Mouse (Mus musculus) midbrain, embryonic 14.5 days (tissue): ENCODE results near the gene Nmrk2. TPM values are rescaled to one million over a fixed set of nuclear protein-coding genes. Genes with fewer than 3 reads are reported as not detected.
"Not testable (repeated sequence)": the region's sequence is repeated elsewhere in the genome, so short reads cannot be mapped to it uniquely, and the experiment has no call there.

Experiments used
- ATAC-seq: fragments of 200-750 bp; cut with Nextera tagmentation; 2 replicates; pipeline ENCODE4 v1.8.0; 2017; ENCODE audit warnings: moderate number of reproducible peaks, moderate library complexity; ENCODE audit not compliant: low FRiP score, low TSS enrichment
- DNase-seq: peaks from one replicate; pipeline ENCODE4 v3.0.0-alpha.2; 2015
- H3K27ac ChIP-seq: fragments of 300-500 bp; sonication (generic); replicated peaks from 2 replicates; pipeline ENCODE4 v1.5.1; 2014; ENCODE audit warnings: mild to moderate bottlenecking, low read depth, low read length, moderate library complexity
- H3K27me3 ChIP-seq: fragments of 300-500 bp; sonication (generic); 2 replicates; pipeline ENCODE4 v1.6.1; 2014; ENCODE audit warnings: low read length, control low read depth, mixed read lengths; ENCODE audit not compliant: control insufficient read depth, insufficient read depth
- H3K36me3 ChIP-seq: fragments of 300-500 bp; sonication (generic); 2 replicates; pipeline ENCODE4 v1.6.1; 2014; ENCODE audit warnings: low read length, control low read depth; ENCODE audit not compliant: control insufficient read depth, insufficient read depth
- H3K4me1 ChIP-seq: fragments of 300-500 bp; sonication (generic); 2 replicates; pipeline ENCODE4 v1.6.1; 2014; ENCODE audit warnings: mild to moderate bottlenecking, antibody characterized with exemption, low read length, control low read depth; ENCODE audit not compliant: control insufficient read depth, insufficient read depth
- H3K4me2 ChIP-seq: fragments of 300-500 bp; sonication (generic); 2 replicates; pipeline ENCODE4 v1.6.1; 2014; ENCODE audit warnings: mild to moderate bottlenecking, low read length, moderate library complexity
- H3K4me3 ChIP-seq: fragments of 300-500 bp; sonication (generic); replicated peaks from 2 replicates; pipeline ENCODE4 v1.5.1; 2014; ENCODE audit warnings: low read depth, low read length
- H3K9ac ChIP-seq: fragments of 300-500 bp; sonication (generic); replicated peaks from 2 replicates; pipeline ENCODE4 v1.6.1; 2014; ENCODE audit warnings: mild to moderate bottlenecking, low read length, moderate library complexity
- H3K9me3 ChIP-seq: fragments of 300-500 bp; sonication (generic); 2 replicates; pipeline ENCODE4 v1.6.1; 2016; ENCODE audit warnings: low read length, control low read depth, mixed read lengths; ENCODE audit not compliant: control insufficient read depth
- WGBS: fragments of 180-500 bp; shearing (Covaris S2); extraction: QIAGEN DNeasy Blood & Tissue Kit; methylation state at CpG from one replicate; pipeline ENCODE4 v1.1.7; 2014; 5-methylcytosine and 5-hydroxymethylcytosine counted together
- polyA plus RNA-seq: library from polyadenylated mRNA; unstranded; fragments of >200 nt; fragmentation: Nextera tagmentation; extraction: Ambion mirVana; gene quantifications from 2 replicates; pipeline ENCODE4 v1.2.1, GENCODE M21; 2014

The Nmrk2 gene
- polyA plus RNA-seq, 1 experiment from 2014 or later: not detected

DNA sequence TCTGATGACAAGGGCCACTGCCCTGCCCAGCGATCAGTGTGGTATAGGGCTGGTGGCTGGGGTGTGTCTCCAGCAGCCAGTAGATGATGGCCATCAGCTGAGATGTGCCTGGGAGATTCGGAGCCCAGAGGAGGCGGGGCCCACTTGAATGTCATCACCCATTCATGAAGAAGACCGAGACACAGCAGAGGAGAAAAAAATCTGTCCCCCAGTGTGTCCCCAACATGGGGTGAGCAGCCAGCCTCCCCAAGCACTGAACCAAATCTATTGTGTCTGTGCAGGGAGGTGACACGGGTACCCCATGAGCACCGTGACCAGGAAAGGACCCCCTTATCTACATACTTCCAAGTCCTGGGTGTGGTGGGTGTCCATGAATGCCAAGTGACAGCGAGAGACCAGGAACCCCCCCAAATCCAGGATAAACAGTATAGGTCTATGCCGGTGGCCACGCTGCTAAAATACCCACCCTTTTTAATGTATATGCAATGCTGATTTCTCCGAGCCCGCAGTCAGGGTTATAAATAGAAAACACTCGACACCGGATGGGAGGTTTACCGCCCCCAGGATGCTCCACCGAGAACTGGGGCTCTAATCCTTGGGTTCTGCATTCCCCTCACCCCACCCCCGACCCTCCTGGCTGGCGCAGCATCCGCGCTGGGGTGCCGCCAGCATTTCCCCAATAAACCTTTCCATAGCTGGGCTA, 28.0 kb upstream of the Nmrk2 start:
- Histone ChIP-seq H3K9me3 (no peaks in the 10 kb centered on the region), H3K4me3 (peak overlapping the region; percentile 85), H3K4me1 (peaks cover 34% of the 10 kb centered on the region), H3K9ac (peak overlapping the region; percentile 88), H3K4me2 (peak overlapping the region; percentile 77), H3K36me3 (peaks cover 14% of the 10 kb centered on the region), H3K27me3 (no peaks in the 10 kb centered on the region), H3K27ac (peak overlapping the region; percentile 92)
- peak; percentile 3; the same call in 1 of the 2 replicates for ATAC-seq
- DNase-seq: peak; percentile 49
- 7% methylated on average over 20 of the region's 20 CpGs for WGBS

DNA sequence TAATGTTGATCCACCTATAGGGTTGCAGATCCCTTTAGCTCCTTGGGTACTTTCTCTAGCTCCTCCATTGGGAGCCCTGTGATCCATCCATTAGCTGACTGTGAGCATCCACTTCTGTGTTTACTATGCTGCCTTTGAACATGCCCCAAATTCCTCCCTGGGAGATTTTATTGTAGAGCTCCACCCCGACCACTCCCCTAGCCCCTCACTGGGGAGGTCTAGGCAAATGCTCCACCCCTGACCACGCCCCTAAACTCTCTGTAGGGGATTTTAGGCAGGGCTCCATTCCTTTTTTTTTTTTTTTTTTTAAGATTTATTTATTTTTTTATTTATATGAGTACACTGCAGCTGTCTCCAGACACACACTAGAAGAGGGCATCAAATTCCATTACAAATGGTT, 21.9 kb upstream of the Nmrk2 start:
- not testable (repeated sequence) for H3K4me3 ChIP-seq, ATAC-seq, DNase-seq, H3K4me1 ChIP-seq, H3K27me3 ChIP-seq, H3K9me3 ChIP-seq, H3K27ac ChIP-seq, H3K4me2 ChIP-seq, H3K9ac ChIP-seq
- 61% methylated on average over 2 of the region's 2 CpGs for WGBS
- H3K36me3 ChIP-seq: peaks cover 66% of the 10 kb centered on the region

DNA sequence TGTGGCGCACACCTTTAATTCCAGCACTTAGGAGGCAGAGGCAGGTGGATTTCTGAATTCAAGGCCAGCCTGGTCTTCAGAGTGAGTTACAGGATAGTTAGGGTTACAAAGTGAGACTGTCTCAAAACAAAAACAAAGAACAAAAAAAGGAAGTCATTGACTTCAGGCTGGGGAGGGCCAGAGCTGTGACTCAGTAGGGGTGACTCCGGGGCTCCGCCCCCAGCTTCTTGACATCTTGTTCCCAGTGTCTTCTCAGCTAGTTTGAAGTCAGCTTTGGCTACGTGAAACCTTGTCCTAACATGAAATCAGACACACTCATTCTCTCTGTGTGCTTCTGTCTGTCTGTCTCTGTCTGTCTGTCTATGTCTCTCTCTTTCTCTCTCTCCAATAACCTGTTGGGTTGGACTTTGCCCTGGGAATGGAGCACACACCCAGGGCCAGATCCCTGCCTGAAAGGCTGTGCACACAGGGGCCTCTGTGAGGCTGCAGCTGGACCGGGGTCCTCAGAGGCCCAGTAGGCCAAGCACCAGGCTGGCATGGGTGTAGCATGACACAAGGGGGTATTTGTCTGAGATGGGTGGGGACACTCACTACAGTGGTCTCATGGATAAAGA, 19.7 kb upstream of the Nmrk2 start:
- Histone ChIP-seq H3K9me3 (no peaks in the 10 kb centered on the region), H3K27me3 (no peaks in the 10 kb centered on the region), H3K36me3 (peaks cover 81% of the 10 kb centered on the region), H3K4me1 (no peaks in the 10 kb centered on the region), H3K9ac (no peak overlapping the region), H3K27ac (no peak overlapping the region), H3K4me2 (no peak overlapping the region), H3K4me3 (no peak overlapping the region)
- ATAC-seq (no peak), DNase-seq (no peak)
- 89% methylated on average over 5 of the region's 5 CpGs for WGBS

DNA sequence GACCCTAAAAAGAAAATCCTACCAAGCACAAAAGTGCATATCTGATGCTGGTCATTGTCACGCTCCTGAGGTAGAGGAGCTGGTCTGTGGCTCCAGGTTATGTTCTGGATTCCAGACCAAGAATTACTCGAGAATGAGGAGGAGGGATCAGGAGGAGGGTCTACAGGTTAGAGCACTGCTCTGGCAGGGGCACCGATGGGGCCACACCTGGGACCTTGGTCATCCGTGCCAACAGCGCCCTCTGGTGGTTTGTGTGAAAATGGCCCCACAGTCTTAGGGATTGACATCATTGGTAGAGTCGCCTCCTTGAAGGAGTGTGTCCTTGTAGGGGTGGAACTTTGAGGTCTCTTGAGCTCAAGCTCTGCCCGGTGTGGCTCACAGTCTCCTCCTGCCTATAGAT, 16.1 kb upstream of the Nmrk2 start:
- Histone ChIP-seq H3K9ac (no peak overlapping the region), H3K27me3 (no peaks in the 10 kb centered on the region), H3K4me3 (no peak overlapping the region), H3K4me2 (no peak overlapping the region), H3K4me1 (no peaks in the 10 kb centered on the region), H3K9me3 (no peaks in the 10 kb centered on the region), H3K36me3 (peaks cover 91% of the 10 kb centered on the region), H3K27ac (no peak overlapping the region)
- DNase-seq (peak; percentile 64), ATAC-seq (no peak)
- WGBS: 44% methylated on average over 7 of the region's 7 CpGs

- DNase-seq: peak; percentile 64
- not testable (repeated sequence) for H3K27ac ChIP-seq, H3K9me3 ChIP-seq, ATAC-seq, H3K9ac ChIP-seq, H3K4me1 ChIP-seq, H3K4me2 ChIP-seq, H3K4me3 ChIP-seq, H3K27me3 ChIP-seq
- WGBS: 18% methylated on average over 1 of the region's 1 CpGs
- H3K36me3 ChIP-seq: peaks cover 92% of the 10 kb centered on the region
These were observed 15.4 kb upstream of the Nmrk2 start for GRCm38 (mm10) chr10:81217267-81217666.

GRCm38 (mm10) chr10:81216810-81217209, 15.0 kb upstream of the Nmrk2 start:
- 86% methylated on average over 6 of the region's 6 CpGs for WGBS
- no peak for ATAC-seq

GRCm38 (mm10) chr10:81216260-81216659, 14.4 kb upstream of the Nmrk2 start:
- no peaks in the 10 kb centered on the region for H3K27me3 ChIP-seq
- no peak overlapping the region for H3K4me3 ChIP-seq
- H3K9me3 ChIP-seq: no peaks in the 10 kb centered on the region
- H3K36me3 ChIP-seq: peaks cover 92% of the 10 kb centered on the region
- no peak overlapping the region for H3K27ac ChIP-seq
- no peak overlapping the region for H3K4me2 ChIP-seq
- ATAC-seq (no peak), DNase-seq (no peak)
- 99% methylated on average over 6 of the region's 6 CpGs for WGBS
- H3K9ac ChIP-seq: no peak overlapping the region
- H3K4me1 ChIP-seq: no peaks in the 10 kb centered on the region

More at GRCm38 (mm10) chr10:81216810-81217209, 15.0 kb upstream of the Nmrk2 start:
- no peak overlapping the region for H3K4me3 ChIP-seq
- no peaks in the 10 kb centered on the region for H3K9me3 ChIP-seq
- no peaks in the 10 kb centered on the region for H3K4me1 ChIP-seq
- DNase-seq: no peak
- peaks cover 92% of the 10 kb centered on the region for H3K36me3 ChIP-seq
- H3K27me3 ChIP-seq: no peaks in the 10 kb centered on the region
- no peak overlapping the region for H3K9ac ChIP-seq
- no peak overlapping the region for H3K27ac ChIP-seq
- H3K4me2 ChIP-seq: no peak overlapping the region

DNA sequence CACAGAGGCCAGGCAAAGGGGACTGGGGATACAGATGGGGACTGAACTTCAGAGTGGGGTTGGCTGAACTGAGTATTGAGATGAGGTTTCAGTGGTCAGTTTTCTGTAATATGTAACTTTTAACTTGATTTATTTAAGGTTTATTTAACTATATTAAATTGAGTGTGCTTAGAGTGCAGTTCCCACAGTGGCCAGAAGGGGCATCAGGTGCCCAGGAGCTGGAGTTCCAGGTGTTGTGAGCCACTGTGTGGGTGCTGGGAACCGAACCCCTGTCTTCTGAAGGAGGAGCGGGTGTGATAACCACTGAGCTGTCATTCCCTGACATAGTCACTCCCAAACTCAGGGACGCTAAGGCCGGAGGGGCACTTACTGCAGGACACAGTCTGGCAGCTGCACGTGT, 8.3 kb upstream of the Nmrk2 start:
- Histone ChIP-seq H3K9me3 (0 out of 2 replicates have a peak, but pooled peaks cover 3% of the 10 kb centered on the region), H3K4me1 (no peaks in the 10 kb centered on the region), H3K36me3 (peaks cover 93% of the 10 kb centered on the region), H3K27me3 (no peaks in the 10 kb centered on the region), H3K4me3 (no peak overlapping the region), H3K4me2 (no peak overlapping the region), H3K27ac (no peak overlapping the region), H3K9ac (no peak overlapping the region)
- WGBS: 97% methylated on average over 5 of the region's 5 CpGs
- ATAC-seq: no peak
- DNase-seq: peak; percentile 18

- Histone ChIP-seq H3K36me3 (peaks cover 44% of the 10 kb centered on the region), H3K9me3 (no peaks in the 10 kb centered on the region), H3K4me2 (no peak overlapping the region), H3K27me3 (no peaks in the 10 kb centered on the region), H3K27ac (peak overlapping the region; percentile 41; the same call in 1 of the 2 replicates), H3K9ac (no peak overlapping the region), H3K4me3 (no peak overlapping the region), H3K4me1 (no peaks in the 10 kb centered on the region)
- ATAC-seq (no peak), DNase-seq (no peak)
- 64% methylated on average over 4 of the region's 4 CpGs for WGBS
These were observed 2.3 kb upstream of the Nmrk2 start for GRCm38 (mm10) chr10:81204137-81204536.
